Mouse (Mus musculus) kidney, adult 2 months (tissue): ENCODE data around the gene Acadsb.

Experiments used
- CTCF ChIP-seq: fragments of 200-500 bp; conservative IDR thresholded peaks from 2 replicates; pipeline ENCODE4 v1.5.1; 2011; ENCODE audit warnings: low read depth, mild to moderate bottlenecking, control low read depth, low read length, moderate library complexity, mixed read lengths; ENCODE audit not compliant: insufficient read depth, insufficient read length
- POLR2A ChIP-seq: fragments of 200-500 bp; IDR thresholded peaks from one replicate; pipeline ENCODE4 v1.6.1; 2011; ENCODE audit warnings: low read depth, low read length, control low read depth

DNA sequence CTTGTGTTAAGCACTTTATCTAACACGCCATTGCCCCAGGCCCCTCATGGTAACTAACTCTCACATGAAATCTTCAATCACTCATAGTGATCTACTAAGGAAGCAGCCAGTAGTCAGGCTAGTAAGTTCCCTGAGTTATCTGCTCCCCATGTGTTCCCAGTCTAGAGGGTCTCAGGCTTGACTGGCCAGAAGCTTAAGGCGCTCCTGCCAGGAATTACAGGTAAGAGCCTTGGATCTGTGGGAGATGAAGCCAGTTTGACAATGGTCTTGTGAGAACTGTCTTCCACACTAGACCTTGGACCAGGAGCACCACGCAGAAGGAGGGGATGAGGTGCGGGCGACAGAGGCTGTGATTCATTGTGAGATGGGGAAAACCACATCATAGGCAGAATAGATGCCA, 68.0 kb downstream of the Acadsb start:
- no peak for TF ChIP-seq POLR2A
- no peak for TF ChIP-seq CTCF
